ENCODE assay signal across 9 mouse cellular contexts in genomic region chr10:75560549-75560899, GRCm38 (mm10). TPM values are rescaled to one million over a fixed set of nuclear protein-coding genes. Genes with fewer than 3 reads are reported as not detected.
DNase-seq lines count a peak whose midpoint lies in the region; ATAC-seq and TF ChIP-seq lines count a peak whose summit lies in the region.
"Had no signal": no experiment of that assay in that cellular context is flagged by ENCODE, and none has a peak within 500 bp of the region (broad histone marks: within the 10 kb centered on the region; RNA-seq: fewer than 3 reads in every experiment).

No protein-coding gene starts in this region.

- H3K27ac ChIP-seq in lung, postnatal 0 days (ENCODE audit: low read length) = no peak overlapping the region
- no peak overlapping the region for H3K27ac ChIP-seq in limb, embryonic 11.5 days (replicated peaks; ENCODE audit: low read depth, low read length)
- no peak overlapping the region for H3K27ac ChIP-seq in stomach, embryonic 14.5 days (ENCODE audit: low read length)

- 20% methylated on average over 6 of the region's 6 CpGs for WGBS in lung, postnatal 0 days
- WGBS in limb, embryonic 11.5 days = 5% methylated on average over 6 of the region's 6 CpGs
- WGBS in stomach, embryonic 14.5 days = 12% methylated on average over 6 of the region's 6 CpGs

- no peak overlapping the region for H3K9ac ChIP-seq in lung, postnatal 0 days (replicated peaks; ENCODE audit: low read depth)
- H3K9ac ChIP-seq in limb, embryonic 11.5 days (ENCODE audit: low read length) = peak overlapping the region; percentile 71; the same call in 1 of the 2 replicates
- H3K9ac ChIP-seq in stomach, embryonic 14.5 days (replicated peaks; ENCODE audit: low read depth, low read length) = peak overlapping the region; percentile 45; the same call in 1 of the 2 replicates

- no peak for TF ChIP-seq CTCF in lung, postnatal 0 days (IDR thresholded peaks at IDR 0.05)

- peak overlapping the region; percentile 81 for H3K4me2 ChIP-seq in lung, postnatal 0 days (replicated peaks; ENCODE audit: low read depth, low read length)
- H3K4me2 ChIP-seq in limb, embryonic 11.5 days (ENCODE audit: low read depth, severe bottlenecking) = peak overlapping the region; percentile 96
- H3K4me2 ChIP-seq in stomach, embryonic 14.5 days (replicated peaks; ENCODE audit: low read depth, low read length) = peak overlapping the region; percentile 97

- peaks cover 5% of the 10 kb centered on the region; the same call in 1 of the 2 replicates for H3K4me1 ChIP-seq in lung, postnatal 0 days (ENCODE audit: insufficient read depth, low read depth, low read length)
- H3K4me1 ChIP-seq in limb, embryonic 11.5 days (ENCODE audit: control insufficient read depth, insufficient read depth, low read length) = peaks cover 14% of the 10 kb centered on the region
- H3K4me1 ChIP-seq in stomach, embryonic 14.5 days (ENCODE audit: control insufficient read depth, insufficient read depth, low read length) = peaks cover 6% of the 10 kb centered on the region; the same call in 1 of the 2 replicates

- peaks cover 19% of the 10 kb centered on the region for H3K27me3 ChIP-seq in lung, postnatal 0 days (replicated peaks; ENCODE audit: insufficient read depth, low read length)
- H3K27me3 ChIP-seq in limb, embryonic 11.5 days (ENCODE audit: control insufficient read depth, insufficient read depth, low read length) = peaks cover 9% of the 10 kb centered on the region; the same call in 1 of the 2 replicates
- H3K27me3 ChIP-seq in stomach, embryonic 14.5 days (ENCODE audit: control insufficient read depth, insufficient read depth, low read length) = peaks cover 17% of the 10 kb centered on the region; the same call in 1 of the 2 replicates

- no peaks in the 10 kb centered on the region for H3K36me3 ChIP-seq in lung, postnatal 0 days (ENCODE audit: insufficient read depth, low read length)
- H3K36me3 ChIP-seq in limb, embryonic 11.5 days (ENCODE audit: control insufficient read depth, insufficient read depth, low read length) = no peaks in the 10 kb centered on the region
- no peaks in the 10 kb centered on the region for H3K36me3 ChIP-seq in stomach, embryonic 14.5 days (ENCODE audit: control insufficient read depth, insufficient read depth, low read length)

- no peaks in the 10 kb centered on the region for H3K9me3 ChIP-seq in lung, postnatal 0 days (ENCODE audit: low read length)
- no peaks in the 10 kb centered on the region for H3K9me3 ChIP-seq in limb, embryonic 11.5 days (ENCODE audit: control insufficient read depth, low read length)
- H3K9me3 ChIP-seq in stomach, embryonic 14.5 days (ENCODE audit: control insufficient read depth, low read depth, low read length) = no peaks in the 10 kb centered on the region

- DNase-seq in cerebellum, adult 9-11 months = no peak
- no peak for DNase-seq in lung, postnatal 0 days (ENCODE audit: low spot score)
- no peak for DNase-seq in lung, postnatal 4 days
- peak; percentile 47 for DNase-seq in limb, embryonic 11.5 days (ENCODE audit: low spot score)
- DNase-seq in yolk sac, embryonic 10.5 days (ENCODE audit: low spot score) = no peak
- no peak for DNase-seq in layer of hippocampus, postnatal 36 days

- TF ChIP-seq EP300 in lung, postnatal 0 days (IDR thresholded peaks at IDR 0.05) = no peak

- peak; percentile 7; the same call in 1 of the 2 replicates for ATAC-seq in cerebellum, adult (ENCODE audit: insufficient number of reproducible peaks, low FRiP score, low TSS enrichment)
- ATAC-seq in lung, postnatal 0 days = peak; percentile 16; the same call in 1 of the 2 replicates
- peak; percentile 25; the same call in 1 of the 2 replicates for ATAC-seq in limb, embryonic 11.5 days (ENCODE audit: insufficient number of reproducible peaks, low FRiP score, low TSS enrichment, low read depth)
- no peak for ATAC-seq in stomach, embryonic 14.5 days (ENCODE audit: insufficient number of reproducible peaks, insufficient read depth, low FRiP score, low read depth)

- no peak overlapping the region for H3K4me3 ChIP-seq in lung, postnatal 0 days (ENCODE audit: low read depth, low read length)
- H3K4me3 ChIP-seq in limb, embryonic 11.5 days (ENCODE audit: low read depth, low read length) = peak overlapping the region; percentile 44
- peak overlapping the region; percentile 49 for H3K4me3 ChIP-seq in stomach, embryonic 14.5 days (ENCODE audit: low read depth, low read length)

RNA-seq across cellular contexts. Expression of gene Lrrc75b, which starts 0.4 kb away (rescaled TPM):
- 0.52 and 0.84 TPM in 2 replicates for polyA plus RNA-seq in lung, postnatal 0 days (2015; fragmentation: Nextera tagmentation; extraction: Ambion mirVana)
- polyA plus RNA-seq in limb, embryonic 11.5 days (2014; fragmentation: Nextera tagmentation; extraction: Ambion mirVana) = 0.77 and 0.91 TPM in 2 replicates
- polyA plus RNA-seq in stomach, embryonic 14.5 days (2014; fragmentation: Nextera tagmentation; extraction: Ambion mirVana) = 2.2 TPM in 2 replicates
- total RNA-seq in layer of hippocampus, postnatal 36 days (2021) = 1 to 10 TPM; 9.0 to 9.7 TPM
- total RNA-seq: monocyte, adult 5-6 weeks had no signal

RNA-seq across cellular contexts. Expression of gene Ggt1, which starts 0.9 kb away (rescaled TPM):
- polyA plus RNA-seq in lung, postnatal 0 days (2015; fragmentation: Nextera tagmentation; extraction: Ambion mirVana) = 0.21 and 0.42 TPM in 2 replicates
- 0.75 and 0.94 TPM in 2 replicates for polyA plus RNA-seq in limb, embryonic 11.5 days (2014; fragmentation: Nextera tagmentation; extraction: Ambion mirVana)
- 3.1 and 3.8 TPM in 2 replicates for polyA plus RNA-seq in stomach, embryonic 14.5 days (2014; fragmentation: Nextera tagmentation; extraction: Ambion mirVana)
- total RNA-seq in layer of hippocampus, postnatal 36 days (2021) = 1 to 10 TPM; 2.7 to 3.6 TPM
- total RNA-seq: monocyte, adult 5-6 weeks had no signal

RNA-seq across cellular contexts. Expression of gene Ggt5, which starts 28.6 kb away (rescaled TPM):
- polyA plus RNA-seq in lung, postnatal 0 days (2015; fragmentation: Nextera tagmentation; extraction: Ambion mirVana) = 3.0 and 3.4 TPM in 2 replicates
- polyA plus RNA-seq in limb, embryonic 11.5 days (2014; fragmentation: Nextera tagmentation; extraction: Ambion mirVana) = 0.41 and 0.75 TPM in 2 replicates
- polyA plus RNA-seq in stomach, embryonic 14.5 days (2014; fragmentation: Nextera tagmentation; extraction: Ambion mirVana) = 4.1 and 5.2 TPM in 2 replicates
- total RNA-seq in layer of hippocampus, postnatal 36 days (2021) = 1 to 10 TPM; 2.2 to 3.2 TPM

RNA-seq across cellular contexts. Expression of gene Gucd1, which starts 42.8 kb away (rescaled TPM):
- polyA plus RNA-seq in lung, postnatal 0 days (2015; fragmentation: Nextera tagmentation; extraction: Ambion mirVana) = 19.9 and 20.3 TPM in 2 replicates
- polyA plus RNA-seq in limb, embryonic 11.5 days (2014; fragmentation: Nextera tagmentation; extraction: Ambion mirVana) = 32.4 and 36.1 TPM in 2 replicates
- 29.9 and 30.5 TPM in 2 replicates for polyA plus RNA-seq in stomach, embryonic 14.5 days (2014; fragmentation: Nextera tagmentation; extraction: Ambion mirVana)
- 10 to 100 TPM; 14.8 to 16.1 TPM for total RNA-seq in layer of hippocampus, postnatal 36 days (2021)

RNA-seq across cellular contexts. Expression of gene Snrpd3, which starts 43.2 kb away (rescaled TPM):
- polyA plus RNA-seq in lung, postnatal 0 days (2015; fragmentation: Nextera tagmentation; extraction: Ambion mirVana) = 61.6 and 65.7 TPM in 2 replicates
- 256 and 281 TPM in 2 replicates for polyA plus RNA-seq in limb, embryonic 11.5 days (2014; fragmentation: Nextera tagmentation; extraction: Ambion mirVana)
- polyA plus RNA-seq in stomach, embryonic 14.5 days (2014; fragmentation: Nextera tagmentation; extraction: Ambion mirVana) = 141 and 151 TPM in 2 replicates
- total RNA-seq in layer of hippocampus, postnatal 36 days (2021) = 10 to 100 TPM; 73.5 to 83.4 TPM
